Mouse (Mus musculus) heart, postnatal 0 days (tissue): Measurements from ENCODE around the gene Sufu.

Experiments used
- CTCF ChIP-seq: IDR thresholded peaks from 2 replicates; pipeline ENCODE4 v1.5.1; 2016; ENCODE audit warnings: antibody characterized with exemption, control low read depth, low read depth
- EP300 ChIP-seq: IDR thresholded peaks from 2 replicates; pipeline ENCODE4 v1.6.1; 2016; ENCODE audit warnings: antibody characterized with exemption, low read depth

DNA sequence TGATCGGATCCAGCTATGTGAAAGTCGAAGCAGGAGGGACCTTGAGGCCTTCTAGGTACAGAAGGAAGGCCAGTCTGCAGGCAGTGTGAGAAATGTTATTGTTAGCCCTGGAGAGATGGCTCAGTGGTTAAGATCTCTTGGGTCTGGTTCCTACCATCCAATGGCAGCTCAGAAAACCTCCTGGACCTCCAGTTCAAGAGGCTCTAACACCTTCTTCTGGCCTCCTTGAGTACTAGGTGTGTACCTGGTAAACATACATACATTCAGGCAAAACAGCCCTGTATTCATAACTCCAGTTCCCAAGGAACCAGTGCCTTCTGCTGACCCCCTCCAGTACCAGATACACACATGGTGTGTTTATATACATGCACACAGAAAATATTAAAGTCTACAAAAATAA lies 17.3 kb downstream of the Sufu start:
- no peak for TF ChIP-seq CTCF
- TF ChIP-seq EP300: no peak
